Mouse (Mus musculus) forebrain, embryonic 16.5 days (tissue): ENCODE measurements at regions not wholly inside any gene's neighbourhood (a gene's known extent, or its start where the extent isn't known, plus 50 kb on each side); places are given as distances from the start of the nearest gene placed in this dataset.

Experiments used
- ATAC-seq: fragments of 200-750 bp; cut with Nextera tagmentation; 2 replicates; pipeline ENCODE4 v1.8.0; 2017; ENCODE audit warnings: mild to moderate bottlenecking, moderate library complexity
- H3K27ac ChIP-seq: fragments of 300-500 bp; sonication (generic); 2 replicates; pipeline ENCODE4 v1.5.1; 2014; ENCODE audit warnings: low read length, control low read depth
- H3K27me3 ChIP-seq: fragments of 300-500 bp; sonication (generic); replicated peaks from 2 replicates; pipeline ENCODE4 v1.6.1; 2014; ENCODE audit warnings: low read length; ENCODE audit not compliant: control insufficient read depth, insufficient read depth
- H3K36me3 ChIP-seq: fragments of 300-500 bp; sonication (generic); 2 replicates; pipeline ENCODE4 v1.6.1; 2014; ENCODE audit not compliant: control insufficient read depth, insufficient read depth
- H3K4me1 ChIP-seq: fragments of 300-500 bp; sonication (generic); replicated peaks from 2 replicates; pipeline ENCODE4 v1.6.1; 2014; ENCODE audit warnings: low read length; ENCODE audit not compliant: control insufficient read depth, insufficient read depth
- H3K4me2 ChIP-seq: fragments of 300-500 bp; sonication (generic); 2 replicates; pipeline ENCODE4 v1.6.1; 2014; ENCODE audit warnings: mild to moderate bottlenecking, low read length, control low read depth
- H3K4me3 ChIP-seq: fragments of 300-500 bp; sonication (generic); replicated peaks from 2 replicates; pipeline ENCODE4 v1.5.1; 2014; ENCODE audit warnings: mild to moderate bottlenecking, low read length, control low read depth
- H3K9ac ChIP-seq: fragments of 300-500 bp; sonication (generic); replicated peaks from 2 replicates; pipeline ENCODE4 v1.6.1; 2014; ENCODE audit warnings: low read depth, low read length, control low read depth
- H3K9me3 ChIP-seq: fragments of 300-500 bp; sonication (generic); 2 replicates; pipeline ENCODE4 v1.6.1; 2016; ENCODE audit warnings: low read length; ENCODE audit not compliant: control insufficient read depth
- WGBS: fragments of 180-500 bp; shearing (Covaris S2); extraction: QIAGEN DNeasy Blood & Tissue Kit; methylation state at CpG from one replicate; pipeline ENCODE4 v1.1.7; 2014; 5-methylcytosine and 5-hydroxymethylcytosine counted together

GRCm38 (mm10) chr4:54858604-54859003 lies 86.2 kb upstream of the Zfp462 start:
- Histone ChIP-seq H3K4me1 (no peaks in the 10 kb centered on the region), H3K4me2 (no peak overlapping the region), H3K9me3 (no peaks in the 10 kb centered on the region), H3K4me3 (no peak overlapping the region), H3K27ac (no peak overlapping the region), H3K36me3 (no peaks in the 10 kb centered on the region), H3K27me3 (no peaks in the 10 kb centered on the region), H3K9ac (no peak overlapping the region)
- WGBS: 100% methylated on average over 3 of the region's 3 CpGs
- ATAC-seq: no peak

GRCm38 (mm10) chr4:54866062-54866461 lies 78.8 kb upstream of the Zfp462 start:
- H3K36me3 ChIP-seq: no peaks in the 10 kb centered on the region
- no peak overlapping the region for H3K4me3 ChIP-seq
- no peak overlapping the region for H3K4me2 ChIP-seq
- H3K27ac ChIP-seq: no peak overlapping the region
- no peak overlapping the region for H3K9ac ChIP-seq
- no peaks in the 10 kb centered on the region for H3K4me1 ChIP-seq
- 63% methylated on average over 2 of the region's 2 CpGs for WGBS
- no peak for ATAC-seq
- no peaks in the 10 kb centered on the region for H3K9me3 ChIP-seq
- no peaks in the 10 kb centered on the region for H3K27me3 ChIP-seq

- no peak overlapping the region for H3K9ac ChIP-seq
Measured at GRCm38 (mm10) chr4:54874136-54874827, 70.6 kb upstream of the Zfp462 start.

GRCm38 (mm10) chr4:54875506-54875905 lies 69.3 kb upstream of the Zfp462 start:
- no peak for ATAC-seq
- Histone ChIP-seq H3K36me3 (no peaks in the 10 kb centered on the region), H3K27ac (no peak overlapping the region), H3K9ac (no peak overlapping the region), H3K4me3 (no peak overlapping the region), H3K27me3 (no peaks in the 10 kb centered on the region), H3K4me1 (no peaks in the 10 kb centered on the region), H3K9me3 (no peaks in the 10 kb centered on the region), H3K4me2 (no peak overlapping the region)
- WGBS: 88% methylated on average over 8 of the region's 8 CpGs

More at GRCm38 (mm10) chr4:54874136-54874827, 70.6 kb upstream of the Zfp462 start:
- no peak overlapping the region for H3K27ac ChIP-seq
- no peaks in the 10 kb centered on the region for H3K27me3 ChIP-seq
- ATAC-seq: no peak
- H3K4me2 ChIP-seq: no peak overlapping the region
- H3K9me3 ChIP-seq: no peaks in the 10 kb centered on the region
- H3K4me3 ChIP-seq: no peak overlapping the region
- 87% methylated on average over 13 of the region's 13 CpGs for WGBS
- no peaks in the 10 kb centered on the region for H3K4me1 ChIP-seq
- no peaks in the 10 kb centered on the region for H3K36me3 ChIP-seq

- WGBS: 80% methylated on average over 2 of the region's 2 CpGs
- ATAC-seq: no peak
- no peaks in the 10 kb centered on the region for H3K27me3 ChIP-seq
- H3K9me3 ChIP-seq: no peaks in the 10 kb centered on the region
- no peak overlapping the region for H3K4me3 ChIP-seq
- H3K36me3 ChIP-seq: no peaks in the 10 kb centered on the region
- no peak overlapping the region for H3K27ac ChIP-seq
- H3K9ac ChIP-seq: no peak overlapping the region
- no peaks in the 10 kb centered on the region for H3K4me1 ChIP-seq
- H3K4me2 ChIP-seq: no peak overlapping the region
Measured at GRCm38 (mm10) chr4:54877361-54877760, 67.5 kb upstream of the Zfp462 start.

- WGBS: 82% methylated on average over 3 of the region's 3 CpGs
- ATAC-seq: no peak
- H3K4me3 ChIP-seq: no peak overlapping the region
- H3K36me3 ChIP-seq: no peaks in the 10 kb centered on the region
- H3K4me1 ChIP-seq: no peaks in the 10 kb centered on the region
- no peak overlapping the region for H3K27ac ChIP-seq
- no peak overlapping the region for H3K9ac ChIP-seq
- no peak overlapping the region for H3K4me2 ChIP-seq
- H3K9me3 ChIP-seq: no peaks in the 10 kb centered on the region
- no peaks in the 10 kb centered on the region for H3K27me3 ChIP-seq
Measured at GRCm38 (mm10) chr4:54878531-54878930, 66.3 kb upstream of the Zfp462 start.

- Histone ChIP-seq H3K4me3 (no peak overlapping the region), H3K27me3 (no peaks in the 10 kb centered on the region), H3K9ac (no peak overlapping the region), H3K36me3 (no peaks in the 10 kb centered on the region), H3K4me1 (no peaks in the 10 kb centered on the region), H3K27ac (no peak overlapping the region), H3K9me3 (no peaks in the 10 kb centered on the region), H3K4me2 (no peak overlapping the region)
- 66% methylated on average over 5 of the region's 5 CpGs for WGBS
- ATAC-seq: no peak
Measured at GRCm38 (mm10) chr4:54893288-54893687, 51.6 kb upstream of the Zfp462 start.
